Mouse (Mus musculus): Measurements from ENCODE around the gene Ranbp10. TPM values are rescaled to one million over a fixed set of nuclear protein-coding genes. Genes with fewer than 3 reads are reported as not detected.

Gene Ranbp10
- polyA plus RNA-seq, 1 experiment from 2014 or later: 14.2 TPM

- peaks cover 11% of the 10 kb centered on the region for H3K4me1 ChIP-seq
- no peak overlapping the region for H3K4me2 ChIP-seq
- H3K9me3 ChIP-seq (replicated peaks): no peaks in the 10 kb centered on the region
- no peak overlapping the region for H3K27ac ChIP-seq
- no peak overlapping the region for H3K4me3 ChIP-seq
- ATAC-seq: no peak
- no peak overlapping the region for H3K9ac ChIP-seq
- no peaks in the 10 kb centered on the region for H3K27me3 ChIP-seq
- peaks cover 24% of the 10 kb centered on the region for H3K36me3 ChIP-seq (ENCODE audit: poor library complexity, severe bottlenecking)
- WGBS: 90% methylated on average over 6 of the region's 6 CpGs
These were observed 25.8 kb downstream of the Ranbp10 start for GRCm38 (mm10) chr8:105801153-105801904.

GRCm38 (mm10) chr8:105799091-105799812 is 27.9 kb downstream of the Ranbp10 start:
- Histone ChIP-seq H3K27me3 (no peaks in the 10 kb centered on the region), H3K4me2 (no peak overlapping the region), H3K9ac (no peak overlapping the region), H3K4me1 (peaks cover 11% of the 10 kb centered on the region), H3K9me3 (replicated peaks) (no peaks in the 10 kb centered on the region), H3K27ac (no peak overlapping the region), H3K4me3 (no peak overlapping the region), H3K36me3 (ENCODE audit: poor library complexity, severe bottlenecking) (peaks cover 17% of the 10 kb centered on the region; the same call in 1 of the 2 replicates)
- no peak for ATAC-seq
- WGBS: 56% methylated on average over 8 of the region's 8 CpGs

- WGBS: 93% methylated on average over 5 of the region's 5 CpGs
- H3K9ac ChIP-seq: no peak overlapping the region
- H3K27me3 ChIP-seq: no peaks in the 10 kb centered on the region
- no peak overlapping the region for H3K27ac ChIP-seq
- H3K4me2 ChIP-seq: no peak overlapping the region
- no peaks in the 10 kb centered on the region for H3K9me3 ChIP-seq (replicated peaks)
- no peak overlapping the region for H3K4me3 ChIP-seq
- ATAC-seq: no peak
- H3K36me3 ChIP-seq (ENCODE audit: poor library complexity, severe bottlenecking): peaks cover 17% of the 10 kb centered on the region; the same call in 1 of the 2 replicates
- H3K4me1 ChIP-seq: peaks cover 11% of the 10 kb centered on the region
These were observed 28.7 kb downstream of the Ranbp10 start for GRCm38 (mm10) chr8:105798408-105798807.

- WGBS: 89% methylated on average over 1 of the region's 1 CpGs
- Histone ChIP-seq H3K9ac (no peak overlapping the region), H3K27ac (no peak overlapping the region), H3K4me1 (peaks cover 11% of the 10 kb centered on the region), H3K4me2 (no peak overlapping the region), H3K9me3 (replicated peaks) (no peaks in the 10 kb centered on the region), H3K27me3 (no peaks in the 10 kb centered on the region), H3K4me3 (no peak overlapping the region), H3K36me3 (ENCODE audit: poor library complexity, severe bottlenecking) (peaks cover 13% of the 10 kb centered on the region; the same call in 1 of the 2 replicates)
- ATAC-seq: no peak
These were observed 31.4 kb downstream of the Ranbp10 start for GRCm38 (mm10) chr8:105795785-105796184.

- no peak overlapping the region for H3K4me3 ChIP-seq
- no peak overlapping the region for H3K9ac ChIP-seq
- H3K9me3 ChIP-seq (replicated peaks): no peaks in the 10 kb centered on the region
- no peak for ATAC-seq
- peaks cover 4% of the 10 kb centered on the region for H3K4me1 ChIP-seq
- WGBS: 87% methylated on average over 3 of the region's 3 CpGs
- H3K27ac ChIP-seq: no peak overlapping the region
- H3K36me3 ChIP-seq (ENCODE audit: poor library complexity, severe bottlenecking): peaks cover 18% of the 10 kb centered on the region; the same call in 1 of the 2 replicates
- no peaks in the 10 kb centered on the region for H3K27me3 ChIP-seq
- no peak overlapping the region for H3K4me2 ChIP-seq
These were observed 33.0 kb downstream of the Ranbp10 start for GRCm38 (mm10) chr8:105794009-105794598.

GRCm38 (mm10) chr8:105793331-105793730 is 33.8 kb downstream of the Ranbp10 start:
- H3K9me3 ChIP-seq (replicated peaks): no peaks in the 10 kb centered on the region
- H3K4me1 ChIP-seq: no peaks in the 10 kb centered on the region
- H3K27ac ChIP-seq: no peak overlapping the region
- no peak for ATAC-seq
- peaks cover 15% of the 10 kb centered on the region; the same call in 1 of the 2 replicates for H3K36me3 ChIP-seq (ENCODE audit: poor library complexity, severe bottlenecking)
- no peak overlapping the region for H3K9ac ChIP-seq
- H3K27me3 ChIP-seq: no peaks in the 10 kb centered on the region
- no peak overlapping the region for H3K4me2 ChIP-seq
- no peak overlapping the region for H3K4me3 ChIP-seq
- 96% methylated on average over 1 of the region's 1 CpGs for WGBS

GRCm38 (mm10) chr8:105789626-105790025 is 37.5 kb downstream of the Ranbp10 start:
- Histone ChIP-seq H3K9ac (no peak overlapping the region), H3K4me2 (no peak overlapping the region), H3K4me1 (no peaks in the 10 kb centered on the region), H3K9me3 (replicated peaks) (no peaks in the 10 kb centered on the region), H3K36me3 (ENCODE audit: poor library complexity, severe bottlenecking) (peaks cover 29% of the 10 kb centered on the region), H3K27ac (no peak overlapping the region; the same call in 1 of the 2 replicates), H3K27me3 (no peaks in the 10 kb centered on the region), H3K4me3 (no peak overlapping the region)
- no peak for ATAC-seq

- no peak overlapping the region for H3K27ac ChIP-seq
- H3K4me1 ChIP-seq: no peaks in the 10 kb centered on the region
- no peaks in the 10 kb centered on the region for H3K9me3 ChIP-seq (replicated peaks)
- H3K27me3 ChIP-seq: no peaks in the 10 kb centered on the region
- no peak for ATAC-seq
- 65% methylated on average over 4 of the region's 4 CpGs for WGBS
- H3K9ac ChIP-seq: no peak overlapping the region
- H3K36me3 ChIP-seq (ENCODE audit: poor library complexity, severe bottlenecking): peaks cover 33% of the 10 kb centered on the region
- no peak overlapping the region for H3K4me3 ChIP-seq
- no peak overlapping the region for H3K4me2 ChIP-seq
These were observed 38.2 kb downstream of the Ranbp10 start for GRCm38 (mm10) chr8:105788927-105789326.

- Histone ChIP-seq H3K27me3 (no peaks in the 10 kb centered on the region), H3K4me3 (no peak overlapping the region), H3K9me3 (replicated peaks) (no peaks in the 10 kb centered on the region), H3K9ac (no peak overlapping the region), H3K4me1 (no peaks in the 10 kb centered on the region), H3K36me3 (ENCODE audit: poor library complexity, severe bottlenecking) (peaks cover 37% of the 10 kb centered on the region), H3K4me2 (no peak overlapping the region), H3K27ac (no peak overlapping the region)
- no peak for ATAC-seq
- 93% methylated on average over 2 of the region's 2 CpGs for WGBS
These were observed 38.9 kb downstream of the Ranbp10 start for GRCm38 (mm10) chr8:105788241-105788640.

- H3K27ac ChIP-seq: no peak overlapping the region
- no peak for ATAC-seq
- H3K36me3 ChIP-seq (ENCODE audit: poor library complexity, severe bottlenecking): peaks cover 85% of the 10 kb centered on the region
- WGBS: 96% methylated on average over 5 of the region's 5 CpGs
- H3K4me3 ChIP-seq: no peak overlapping the region
- no peak overlapping the region for H3K4me2 ChIP-seq
- no peaks in the 10 kb centered on the region for H3K9me3 ChIP-seq (replicated peaks)
- no peaks in the 10 kb centered on the region for H3K27me3 ChIP-seq
- no peak overlapping the region for H3K9ac ChIP-seq
- no peaks in the 10 kb centered on the region for H3K4me1 ChIP-seq
These were observed 46.9 kb downstream of the Ranbp10 start for GRCm38 (mm10) chr8:105780298-105780697.

GRCm38 (mm10) chr8:105777833-105778232 is 49.3 kb downstream of the Ranbp10 start:
- Histone ChIP-seq H3K4me2 (no peak overlapping the region), H3K9ac (no peak overlapping the region), H3K4me3 (no peak overlapping the region), H3K27me3 (no peaks in the 10 kb centered on the region), H3K4me1 (no peaks in the 10 kb centered on the region), H3K36me3 (ENCODE audit: poor library complexity, severe bottlenecking) (peaks cover 93% of the 10 kb centered on the region), H3K9me3 (replicated peaks) (no peaks in the 10 kb centered on the region), H3K27ac (no peak overlapping the region)
- ATAC-seq: no peak
- 89% methylated on average over 2 of the region's 2 CpGs for WGBS

- no peaks in the 10 kb centered on the region for H3K4me1 ChIP-seq
- no peaks in the 10 kb centered on the region for H3K9me3 ChIP-seq (replicated peaks)
- H3K9ac ChIP-seq: no peak overlapping the region
- H3K27ac ChIP-seq: no peak overlapping the region
- ATAC-seq: no peak
- no peak overlapping the region for H3K4me3 ChIP-seq
- 95% methylated on average over 5 of the region's 5 CpGs for WGBS
- no peak overlapping the region for H3K4me2 ChIP-seq
- peaks cover 95% of the 10 kb centered on the region for H3K36me3 ChIP-seq (ENCODE audit: poor library complexity, severe bottlenecking)
- H3K27me3 ChIP-seq: no peaks in the 10 kb centered on the region
These were observed 52.7 kb downstream of the Ranbp10 start for GRCm38 (mm10) chr8:105774498-105774897.

All from forebrain, embryonic 13.5 days (tissue).